Mouse (Mus musculus): ENCODE measurements at regions not wholly inside any gene's neighbourhood (a gene's known extent, or its start where the extent isn't known, plus 50 kb on each side); places are given as distances from the start of the nearest gene placed in this dataset.
"Not testable (repeated sequence)": the region's sequence is repeated elsewhere in the genome, so short reads cannot be mapped to it uniquely, and the experiment has no call there.

DNA sequence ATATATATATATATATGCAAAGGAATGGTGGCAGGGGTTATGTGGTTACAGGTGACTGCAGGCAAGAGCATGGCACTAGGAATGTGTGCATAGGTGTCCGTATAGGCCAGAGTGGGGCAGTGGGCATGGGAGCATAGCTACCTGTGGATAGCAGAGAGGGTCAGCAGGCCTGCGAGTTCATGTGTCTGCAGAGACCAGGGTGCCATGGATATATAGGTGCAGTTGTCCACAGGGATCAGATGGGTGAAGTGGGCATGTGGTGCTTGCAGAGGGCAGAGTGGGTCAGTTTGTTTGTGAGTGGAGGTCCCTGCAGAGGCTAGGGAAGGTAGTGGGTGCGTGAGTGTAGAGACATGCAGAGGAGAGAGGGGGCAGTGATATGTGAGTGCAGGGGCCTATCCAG, 76.3 kb downstream of the Samt1 start:
- H3K79me2 ChIP-seq (ENCODE audit: control insufficient read depth, insufficient read depth, low read length, poor library complexity): no peaks in the 10 kb centered on the region
- no peaks in the 10 kb centered on the region for H3K27me3 ChIP-seq (ENCODE audit: control insufficient read depth in 1 of 2, insufficient read depth in 2 of 2, low read length in 2 of 2)
- H3K4me3 ChIP-seq (ENCODE audit: control insufficient read depth in 1 of 2, insufficient read depth in 1 of 2, low read depth in 2 of 2, low read length in 2 of 2): no peak overlapping the region
- H3K36me3 ChIP-seq (ENCODE audit: control insufficient read depth in 1 of 2, insufficient read depth in 2 of 2, low read length in 2 of 2): no peaks in the 10 kb centered on the region
- H3K27ac ChIP-seq (ENCODE audit: control insufficient read depth, low read depth, low read length): no peak overlapping the region
- no peak overlapping the region for H3K9ac ChIP-seq (ENCODE audit: control insufficient read depth, low read depth, low read length, poor library complexity, severe bottlenecking)
- DNase-seq (ENCODE audit: low read depth, low spot score): no peak
- H3K4me1 ChIP-seq (ENCODE audit: control insufficient read depth in 1 of 2, insufficient read depth in 2 of 2, low read length in 2 of 2): no peaks in the 10 kb centered on the region
- H3K9me3 ChIP-seq (replicated peaks; ENCODE audit: insufficient read depth, low read length): no peaks in the 10 kb centered on the region
- TF ChIP-seq EP300 (IDR thresholded peaks at IDR 0.05; ENCODE audit: low read depth in 1 of 2, low read length in 2 of 2) (no peak), MEF2A (IDR thresholded peaks at IDR 0.05; ENCODE audit: extremely low read depth, insufficient replicate concordance, low read depth, low read length, poor library complexity, severe bottlenecking) (no peak), KAT2A (conservative IDR thresholded peaks at IDR 0.05; ENCODE audit: low read depth, low read length) (no peak), BHLHE40 (IDR thresholded peaks at IDR 0.05; ENCODE audit: borderline replicate concordance, low read depth, low read length) (no peak), GATA1 (IDR thresholded peaks at IDR 0.05; ENCODE audit: low read depth, low read length) (no peak), ELF1 (IDR thresholded peaks at IDR 0.05; ENCODE audit: low read depth, low read length) (no peak), ZMIZ1 (IDR thresholded peaks at IDR 0.05; ENCODE audit: low read depth, low read length) (no peak)

DNA sequence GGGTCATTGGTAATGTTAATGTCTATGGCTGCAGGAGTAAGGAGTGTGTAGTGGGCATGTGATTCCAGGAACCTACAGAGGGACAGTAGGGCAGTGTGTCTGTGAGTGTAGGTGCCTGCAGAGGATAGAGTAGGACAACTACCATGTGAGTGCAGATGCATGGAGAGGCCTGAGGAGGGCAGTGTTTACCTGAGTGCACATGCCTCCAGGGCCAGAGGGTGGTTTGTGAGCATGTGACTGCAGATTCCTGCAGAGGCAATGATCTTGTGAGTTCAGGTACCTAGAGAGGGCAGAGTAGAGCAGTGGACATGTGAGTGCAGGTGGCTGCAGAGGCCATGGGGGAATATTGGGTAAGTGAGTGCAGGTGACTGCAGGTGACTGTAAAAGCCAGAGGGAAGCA, 75.1 kb downstream of the Samt1 start:
- H3K27me3 ChIP-seq (ENCODE audit: control insufficient read depth in 1 of 2, insufficient read depth in 2 of 2, low read length in 2 of 2): no peaks in the 10 kb centered on the region
- no peaks in the 10 kb centered on the region for H3K4me1 ChIP-seq (ENCODE audit: control insufficient read depth in 1 of 2, insufficient read depth in 2 of 2, low read length in 2 of 2)

DNA sequence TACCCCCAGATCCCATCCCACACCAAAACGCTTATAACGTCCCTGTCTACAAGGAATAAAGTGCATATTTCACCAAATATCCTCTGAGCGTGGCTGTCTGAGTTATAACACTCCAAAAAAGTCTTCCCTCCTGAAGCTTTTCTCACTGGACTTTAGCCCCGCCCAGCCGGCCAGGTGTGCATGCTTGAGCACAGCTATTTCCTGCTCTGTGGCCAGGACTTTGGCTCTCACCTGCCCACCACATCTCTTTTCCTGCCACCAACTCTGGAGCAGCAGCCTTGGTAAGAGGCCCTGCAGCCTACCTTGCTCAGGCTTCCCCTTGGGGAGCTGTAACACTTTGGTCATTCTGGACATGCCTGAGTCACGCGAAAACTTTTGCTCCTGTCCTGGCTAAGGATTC, 72.4 kb downstream of the Samt1 start:
- Histone ChIP-seq H3K36me3 (ENCODE audit: control insufficient read depth in 1 of 2, insufficient read depth in 2 of 2, low read length in 2 of 2) (no peaks in the 10 kb centered on the region), H3K4me1 (ENCODE audit: control insufficient read depth in 1 of 2, insufficient read depth in 2 of 2, low read length in 2 of 2) (no peaks in the 10 kb centered on the region), H3K79me2 (ENCODE audit: control insufficient read depth, insufficient read depth, low read length, poor library complexity) (no peaks in the 10 kb centered on the region), H3K9me3 (replicated peaks; ENCODE audit: insufficient read depth, low read length) (no peaks in the 10 kb centered on the region), H3K9ac (ENCODE audit: control insufficient read depth, low read depth, low read length, poor library complexity, severe bottlenecking) (no peak overlapping the region), H3K27ac (ENCODE audit: control insufficient read depth, low read depth, low read length) (no peak overlapping the region), H3K4me3 (ENCODE audit: control insufficient read depth in 1 of 2, insufficient read depth in 1 of 2, low read depth in 2 of 2, low read length in 2 of 2) (no peak overlapping the region), H3K27me3 (ENCODE audit: control insufficient read depth in 1 of 2, insufficient read depth in 2 of 2, low read length in 2 of 2) (no peaks in the 10 kb centered on the region)
- no peak for DNase-seq (ENCODE audit: low read depth, low spot score)
- TF ChIP-seq ZKSCAN1 (IDR thresholded peaks at IDR 0.05; ENCODE audit: low read depth, low read length) (no peak), RAD21 (IDR thresholded peaks at IDR 0.05; ENCODE audit: low read depth, low read length) (no peak)

More for the DNA sequence above, 75.1 kb downstream of the Samt1 start:
- Histone ChIP-seq H3K9me3 (replicated peaks; ENCODE audit: insufficient read depth, low read length) (no peaks in the 10 kb centered on the region), H3K9ac (ENCODE audit: control insufficient read depth, low read depth, low read length, poor library complexity, severe bottlenecking) (no peak overlapping the region), H3K27ac (ENCODE audit: control insufficient read depth, low read depth, low read length) (no peak overlapping the region), H3K79me2 (ENCODE audit: control insufficient read depth, insufficient read depth, low read length, poor library complexity) (no peaks in the 10 kb centered on the region), H3K4me3 (ENCODE audit: control insufficient read depth in 1 of 2, insufficient read depth in 1 of 2, low read depth in 2 of 2, low read length in 2 of 2) (no peak overlapping the region), H3K36me3 (ENCODE audit: control insufficient read depth in 1 of 2, insufficient read depth in 2 of 2, low read length in 2 of 2) (no peaks in the 10 kb centered on the region)
- TF ChIP-seq MAFK (IDR thresholded peaks at IDR 0.05; ENCODE audit: borderline replicate concordance, low read depth, low read length) (no peak), CTCF (IDR thresholded peaks at IDR 0.05 in 2 of 3, conservative IDR thresholded peaks at IDR 0.05 in 1 of 3; ENCODE audit: control insufficient read depth in 1 of 3, insufficient read depth in 1 of 3, low read depth in 2 of 3, low read length in 3 of 3, poor library complexity in 1 of 3, severe bottlenecking in 1 of 3) (0 out of 6 replicates have a peak, but pooled peaks of 1 of the 3 experiments have one; percentile 3)
- no peak for DNase-seq (ENCODE audit: low read depth, low spot score)

DNA sequence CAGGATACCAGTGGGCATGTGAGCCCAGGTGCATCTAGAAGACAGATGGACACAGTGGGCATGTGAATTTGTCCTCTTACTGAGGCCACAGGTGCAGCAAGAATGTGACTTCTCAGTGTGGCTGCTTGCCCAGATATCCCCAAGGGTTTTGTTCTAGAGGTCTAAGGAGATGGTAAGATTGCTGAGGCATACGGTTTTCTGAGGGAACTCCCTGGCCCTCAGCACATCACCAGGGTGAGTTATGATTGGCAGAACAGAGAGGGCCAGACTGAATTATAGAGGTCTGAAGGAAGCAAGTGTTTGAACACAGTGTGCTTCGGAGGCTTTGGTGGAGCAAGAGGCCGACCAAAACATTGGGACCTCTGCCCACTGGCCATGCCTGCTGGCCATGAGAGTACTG, 71.3 kb downstream of the Samt1 start:
- H3K36me3 ChIP-seq (ENCODE audit: control insufficient read depth in 1 of 2, insufficient read depth in 2 of 2, low read length in 2 of 2); H3K9me3 ChIP-seq (replicated peaks; ENCODE audit: insufficient read depth, low read length); H3K27ac ChIP-seq (ENCODE audit: control insufficient read depth, low read depth, low read length); H3K4me1 ChIP-seq (ENCODE audit: control insufficient read depth in 1 of 2, insufficient read depth in 2 of 2, low read length in 2 of 2); H3K27me3 ChIP-seq (ENCODE audit: control insufficient read depth in 1 of 2, insufficient read depth in 2 of 2, low read length in 2 of 2); H3K9ac ChIP-seq (ENCODE audit: control insufficient read depth, low read depth, low read length, poor library complexity, severe bottlenecking); H3K79me2 ChIP-seq (ENCODE audit: control insufficient read depth, insufficient read depth, low read length, poor library complexity); DNase-seq (ENCODE audit: low read depth, low spot score); H3K4me3 ChIP-seq (ENCODE audit: control insufficient read depth in 1 of 2, insufficient read depth in 1 of 2, low read depth in 2 of 2, low read length in 2 of 2): not testable (repeated sequence)
